Mouse (Mus musculus): ENCODE measurements around the gene Nubp2. TPM values are rescaled to one million over a fixed set of nuclear protein-coding genes. Genes with fewer than 3 reads are reported as not detected.
A peak's percentile ranks its signal among the peaks of the same experiment; 100 is the strongest.

The Nubp2 gene
- polyA plus RNA-seq, 1 experiment from 2014 or later = 71.3 TPM

DNA sequence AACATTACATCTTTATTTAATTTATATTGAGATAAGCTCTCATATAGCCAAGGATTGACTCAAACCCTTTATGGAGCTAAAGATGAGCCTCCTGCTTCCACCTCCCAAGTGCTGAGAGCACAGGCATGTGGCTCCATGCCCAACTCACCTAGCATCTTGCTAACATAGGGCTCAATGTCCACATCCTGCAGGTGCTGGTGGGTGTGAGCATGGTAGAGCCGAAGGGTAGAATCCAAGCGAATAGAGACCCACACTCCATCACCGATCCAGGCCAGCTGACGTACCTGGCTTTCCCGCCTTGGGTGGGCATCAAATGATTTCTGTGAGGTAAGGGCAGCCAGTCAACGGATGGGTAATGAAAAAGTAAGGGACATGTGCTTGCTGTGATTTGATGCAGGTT lies 13.9 kb upstream of the Nubp2 start:
- H3K27ac ChIP-seq = no peak overlapping the region
- H3K9ac ChIP-seq = no peak overlapping the region
- no peaks in the 10 kb centered on the region for H3K9me3 ChIP-seq
- WGBS = 96% methylated on average over 6 of the region's 6 CpGs
- no peak overlapping the region for H3K4me3 ChIP-seq
- ATAC-seq (ENCODE audit: low FRiP score) = no peak
- no peaks in the 10 kb centered on the region for H3K27me3 ChIP-seq
- H3K4me2 ChIP-seq = no peak overlapping the region
- peaks cover 32% of the 10 kb centered on the region for H3K4me1 ChIP-seq (replicated peaks)
- peaks cover 79% of the 10 kb centered on the region for H3K36me3 ChIP-seq

DNA sequence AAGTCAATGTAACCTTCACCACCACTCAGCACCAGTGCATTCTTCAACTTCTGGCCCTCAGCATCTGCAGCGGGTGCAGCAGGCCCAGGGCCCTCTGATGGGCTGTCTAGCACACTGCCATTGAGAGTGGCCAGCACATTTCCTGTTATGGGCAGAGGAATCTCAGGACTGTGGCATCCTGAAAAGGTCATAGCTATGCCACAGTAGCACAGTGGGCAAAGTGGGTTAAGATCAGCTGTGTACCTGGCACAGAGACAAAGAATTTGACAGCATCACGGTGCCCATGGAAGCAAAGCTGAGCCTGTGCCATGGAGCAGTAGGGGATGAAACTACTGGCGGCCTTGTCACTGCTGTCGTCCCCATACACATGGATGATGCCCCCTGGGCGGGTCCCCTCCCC lies 13.0 kb upstream of the Nubp2 start:
- WGBS = 86% methylated on average over 5 of the region's 5 CpGs
- no peak overlapping the region for H3K9ac ChIP-seq
- no peaks in the 10 kb centered on the region for H3K27me3 ChIP-seq
- peaks cover 70% of the 10 kb centered on the region for H3K36me3 ChIP-seq
- no peaks in the 10 kb centered on the region for H3K9me3 ChIP-seq
- H3K4me3 ChIP-seq = no peak overlapping the region
- peaks cover 35% of the 10 kb centered on the region for H3K4me1 ChIP-seq (replicated peaks)
- no peak overlapping the region for H3K27ac ChIP-seq
- H3K4me2 ChIP-seq = no peak overlapping the region
- ATAC-seq (ENCODE audit: low FRiP score) = no peak

DNA sequence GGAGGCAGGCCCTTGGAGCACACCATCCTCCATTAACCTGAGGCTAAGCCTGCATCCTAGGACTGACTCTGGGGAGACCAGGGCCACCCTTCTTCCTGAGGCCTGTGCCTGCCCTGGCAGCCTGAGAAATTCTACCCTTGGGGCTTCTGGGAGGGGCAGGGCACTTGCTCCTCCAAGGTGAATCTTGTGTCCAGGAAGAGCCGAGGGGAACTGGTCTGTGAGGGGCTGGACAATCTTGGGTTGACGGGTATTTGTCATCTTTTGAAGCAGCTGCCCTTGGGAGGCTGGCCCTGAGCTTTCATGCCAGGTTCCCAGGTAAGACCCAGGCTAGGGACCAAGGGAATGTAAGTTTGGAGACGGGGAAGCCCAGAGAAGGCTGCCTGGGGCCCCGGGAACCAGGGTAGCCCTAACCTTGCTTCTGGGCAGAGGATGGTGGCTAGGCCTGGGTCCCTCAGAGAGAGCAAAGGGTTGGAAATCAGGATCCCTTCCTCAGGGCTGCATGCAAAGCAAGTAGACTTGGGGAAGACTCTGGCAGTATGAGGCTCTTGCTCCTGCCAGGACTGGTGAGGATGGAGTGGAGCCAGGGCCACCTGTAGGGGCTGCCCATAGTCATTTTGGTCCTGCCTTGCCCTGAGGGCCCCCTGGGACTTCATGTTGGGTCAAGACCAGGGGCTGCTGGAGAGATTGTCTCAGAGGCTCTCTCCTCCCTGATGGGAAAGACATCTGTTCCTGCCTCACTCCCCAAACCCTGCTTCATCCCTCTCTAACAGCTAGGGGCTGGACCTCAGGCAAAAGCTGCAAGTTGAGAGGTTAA lies 12.1 kb upstream of the Nubp2 start:
- Histone ChIP-seq H3K27ac (no peak overlapping the region), H3K4me3 (peak overlapping the region; percentile 70; the same call in 1 of the 2 replicates), H3K4me2 (peak overlapping the region; percentile 100), H3K9me3 (no peaks in the 10 kb centered on the region), H3K4me1 (replicated peaks) (peaks cover 44% of the 10 kb centered on the region), H3K36me3 (peaks cover 68% of the 10 kb centered on the region), H3K27me3 (no peaks in the 10 kb centered on the region), H3K9ac (peak overlapping the region; percentile 96)
- WGBS = 91% methylated on average over 4 of the region's 4 CpGs
- no peak for ATAC-seq (ENCODE audit: low FRiP score)

DNA sequence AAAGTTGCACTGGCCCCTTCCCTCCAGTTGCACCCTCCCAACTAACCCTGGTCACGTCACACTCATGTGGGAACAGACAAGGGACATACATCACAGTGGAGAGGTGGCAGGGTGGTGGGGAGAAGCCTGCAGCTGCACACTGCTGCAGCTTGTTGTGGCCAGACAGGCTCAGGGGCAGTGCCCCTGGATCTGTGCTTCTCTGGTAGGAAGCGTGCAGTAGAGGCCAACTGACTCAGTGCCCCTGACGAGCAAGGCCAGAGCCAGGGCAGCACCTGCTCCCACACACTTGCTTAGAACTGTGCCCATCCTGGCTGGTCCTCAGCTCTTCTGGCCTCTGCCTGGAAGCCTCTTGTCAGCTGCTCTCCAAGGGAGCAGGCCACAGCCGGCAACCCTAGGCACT lies 11.5 kb upstream of the Nubp2 start:
- Histone ChIP-seq H3K4me3 (peak overlapping the region; percentile 70), H3K27me3 (no peaks in the 10 kb centered on the region), H3K36me3 (peaks cover 68% of the 10 kb centered on the region), H3K4me2 (peak overlapping the region; percentile 100), H3K4me1 (replicated peaks) (peaks cover 46% of the 10 kb centered on the region), H3K9ac (peak overlapping the region; percentile 96), H3K27ac (no peak overlapping the region), H3K9me3 (no peaks in the 10 kb centered on the region)
- no peak for ATAC-seq (ENCODE audit: low FRiP score)
- 68% methylated on average over 4 of the region's 4 CpGs for WGBS

DNA sequence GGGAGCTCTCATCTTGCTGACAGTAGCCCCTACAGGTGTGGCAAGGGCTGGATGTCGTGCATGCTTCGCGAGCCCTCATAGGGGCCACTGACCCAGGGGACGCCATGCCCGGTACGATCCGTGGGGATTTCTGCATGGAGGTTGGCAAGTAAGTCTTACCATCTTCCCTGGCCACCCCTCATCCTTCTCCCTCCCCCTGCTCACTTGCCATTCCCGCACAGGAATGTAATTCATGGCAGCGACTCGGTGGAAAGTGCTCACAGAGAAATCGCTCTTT lies 10.8 kb upstream of the Nubp2 start:
- no peak for ATAC-seq (ENCODE audit: low FRiP score)
- peak overlapping the region; percentile 96 for H3K9ac ChIP-seq
- 35% methylated on average over 11 of the region's 11 CpGs for WGBS
- no peaks in the 10 kb centered on the region for H3K9me3 ChIP-seq
- peaks cover 46% of the 10 kb centered on the region for H3K4me1 ChIP-seq (replicated peaks)
- H3K27me3 ChIP-seq = no peaks in the 10 kb centered on the region
- H3K4me3 ChIP-seq = peak overlapping the region; percentile 70
- peak overlapping the region; percentile 100 for H3K4me2 ChIP-seq
- H3K27ac ChIP-seq = peak overlapping the region; percentile 91
- peaks cover 68% of the 10 kb centered on the region for H3K36me3 ChIP-seq

DNA sequence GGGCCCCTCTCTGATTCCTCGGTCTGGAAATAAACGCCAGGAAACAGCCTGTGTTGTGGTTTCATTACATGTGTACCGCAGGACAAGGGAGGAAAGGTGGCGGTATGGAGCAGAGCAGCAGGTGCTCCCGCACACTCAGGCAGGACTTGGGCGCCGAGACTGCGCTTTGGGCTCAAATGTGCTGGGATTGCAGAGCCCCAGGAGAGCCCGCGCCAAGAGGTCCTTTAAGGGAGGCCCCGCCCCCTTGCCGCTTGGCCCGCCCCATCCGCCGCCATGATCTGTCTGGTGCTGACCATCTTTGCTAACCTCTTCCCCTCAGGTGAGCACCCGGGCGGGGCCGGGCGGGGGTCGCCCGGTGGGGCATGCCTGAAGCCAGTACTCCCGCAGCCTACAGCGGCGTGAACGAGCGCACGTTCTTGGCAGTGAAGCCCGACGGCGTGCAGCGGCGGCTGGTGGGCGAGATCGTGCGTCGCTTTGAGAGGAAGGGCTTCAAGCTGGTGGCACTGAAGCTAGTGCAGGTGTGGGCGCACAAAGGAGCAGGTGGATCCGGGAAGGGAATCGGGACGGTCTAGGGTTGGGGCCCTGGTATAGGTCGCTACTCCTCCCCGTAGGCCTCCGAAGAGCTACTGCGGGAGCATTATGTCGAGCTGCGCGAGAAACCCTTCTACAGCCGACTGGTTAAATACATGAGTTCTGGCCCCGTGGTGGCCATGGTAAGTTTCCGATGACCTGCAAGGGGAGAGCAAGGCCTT lies 10.3 kb upstream of the Nubp2 start, which contains the start of gene Nme3:
Nme3 (plus strand) TSS at position 260 of the 752 bp plus-strand sequence.
- H3K4me1 ChIP-seq (replicated peaks) = peaks cover 46% of the 10 kb centered on the region
- WGBS = 2% methylated on average over 50 of the region's 50 CpGs

DNA sequence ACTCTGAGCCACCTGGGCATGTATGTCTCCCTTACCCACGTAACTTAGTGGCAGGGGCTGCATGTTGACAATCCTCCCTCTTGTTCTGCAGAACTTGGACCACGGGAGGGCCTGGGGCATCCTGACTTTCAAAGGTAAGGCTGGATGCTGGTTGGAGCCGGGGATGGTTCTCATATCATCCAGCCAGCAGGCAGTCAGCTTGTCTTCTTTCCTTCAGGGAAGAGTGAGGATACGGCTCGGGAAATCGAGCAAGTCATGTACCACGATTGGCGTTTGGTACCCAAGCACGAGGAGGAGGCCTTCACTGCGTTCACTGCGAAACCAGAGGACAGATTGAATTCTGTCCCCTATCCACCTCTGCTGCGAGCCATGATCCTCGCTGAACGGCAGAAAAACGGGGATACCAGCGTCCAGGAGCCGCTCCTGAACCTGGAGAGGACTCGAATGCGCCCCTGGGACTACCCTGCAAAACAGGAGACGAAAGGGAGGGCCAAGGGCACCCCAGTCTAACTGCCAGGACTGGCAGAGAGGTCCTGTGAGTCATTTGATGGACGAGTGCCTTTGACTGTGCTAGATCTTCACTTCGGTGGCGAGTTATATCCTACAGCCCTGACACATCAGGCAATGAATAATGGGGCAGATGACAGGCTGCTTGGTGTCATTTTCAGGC lies 9.6 kb upstream of the Nubp2 start:
- ATAC-seq (ENCODE audit: low FRiP score) = peak; percentile 4; the same call in 1 of the 2 replicates
- H3K4me1 ChIP-seq (replicated peaks) = peaks cover 46% of the 10 kb centered on the region
- WGBS = 11% methylated on average over 23 of the region's 23 CpGs

More for the DNA sequence above, 10.3 kb upstream of the Nubp2 start, which contains the start of gene Nme3:
- H3K4me3 ChIP-seq = peak within 1 kb of the TSS; percentile 70
- no peaks in the 10 kb centered on the region for H3K27me3 ChIP-seq
- peak within 1 kb of the TSS; percentile 96 for H3K9ac ChIP-seq
- peak; percentile 65 for ATAC-seq (ENCODE audit: low FRiP score)
- H3K4me2 ChIP-seq = peak within 1 kb of the TSS; percentile 100
- no peaks in the 10 kb centered on the region for H3K9me3 ChIP-seq
- H3K36me3 ChIP-seq = peaks cover 68% of the 10 kb centered on the region
- H3K27ac ChIP-seq = peak within 1 kb of the TSS; percentile 91

DNA sequence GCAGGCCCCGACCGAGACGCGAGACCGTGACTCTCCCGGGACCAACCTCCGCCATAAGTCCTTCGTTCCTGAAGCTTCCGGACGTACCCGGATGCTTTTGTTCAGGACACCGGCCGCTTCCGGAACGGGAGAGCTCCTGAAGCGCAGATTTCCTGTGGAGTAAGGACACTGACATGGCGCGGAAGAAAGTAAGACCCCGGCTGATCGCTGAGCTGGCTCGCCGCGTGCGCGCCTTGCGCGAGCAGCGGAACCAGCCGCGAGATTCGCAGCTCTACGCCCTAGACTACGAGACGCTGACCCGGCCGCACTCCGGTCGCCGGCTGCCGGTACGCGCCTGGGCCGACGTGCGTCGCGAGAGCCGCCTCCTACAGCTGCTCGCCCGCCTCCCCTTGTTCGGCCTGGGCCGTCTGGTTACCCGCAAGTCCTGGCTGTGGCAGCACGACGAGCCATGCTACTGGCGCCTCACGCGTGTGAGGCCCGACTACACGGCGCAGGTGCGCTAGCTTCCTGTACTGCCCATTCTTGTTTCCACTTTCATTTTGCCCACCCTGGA lies 8.9 kb upstream of the Nubp2 start, which contains the start of the genes Eme2 and Mrps34:
Eme2 (minus strand) TSS at position 93 of the 553 bp plus-strand sequence.
Mrps34 (plus strand) TSS at position 122 of the 553 bp plus-strand sequence.
- peak within 1 kb of the TSS; percentile 100 for H3K4me2 ChIP-seq

More for the DNA sequence above, 9.6 kb upstream of the Nubp2 start:
- H3K36me3 ChIP-seq = peaks cover 68% of the 10 kb centered on the region
- H3K9me3 ChIP-seq = no peaks in the 10 kb centered on the region
- peak overlapping the region; percentile 70 for H3K4me3 ChIP-seq
- no peaks in the 10 kb centered on the region for H3K27me3 ChIP-seq
- H3K9ac ChIP-seq = peak overlapping the region; percentile 96
- H3K4me2 ChIP-seq = peak overlapping the region; percentile 100
- peak overlapping the region; percentile 91 for H3K27ac ChIP-seq

DNA sequence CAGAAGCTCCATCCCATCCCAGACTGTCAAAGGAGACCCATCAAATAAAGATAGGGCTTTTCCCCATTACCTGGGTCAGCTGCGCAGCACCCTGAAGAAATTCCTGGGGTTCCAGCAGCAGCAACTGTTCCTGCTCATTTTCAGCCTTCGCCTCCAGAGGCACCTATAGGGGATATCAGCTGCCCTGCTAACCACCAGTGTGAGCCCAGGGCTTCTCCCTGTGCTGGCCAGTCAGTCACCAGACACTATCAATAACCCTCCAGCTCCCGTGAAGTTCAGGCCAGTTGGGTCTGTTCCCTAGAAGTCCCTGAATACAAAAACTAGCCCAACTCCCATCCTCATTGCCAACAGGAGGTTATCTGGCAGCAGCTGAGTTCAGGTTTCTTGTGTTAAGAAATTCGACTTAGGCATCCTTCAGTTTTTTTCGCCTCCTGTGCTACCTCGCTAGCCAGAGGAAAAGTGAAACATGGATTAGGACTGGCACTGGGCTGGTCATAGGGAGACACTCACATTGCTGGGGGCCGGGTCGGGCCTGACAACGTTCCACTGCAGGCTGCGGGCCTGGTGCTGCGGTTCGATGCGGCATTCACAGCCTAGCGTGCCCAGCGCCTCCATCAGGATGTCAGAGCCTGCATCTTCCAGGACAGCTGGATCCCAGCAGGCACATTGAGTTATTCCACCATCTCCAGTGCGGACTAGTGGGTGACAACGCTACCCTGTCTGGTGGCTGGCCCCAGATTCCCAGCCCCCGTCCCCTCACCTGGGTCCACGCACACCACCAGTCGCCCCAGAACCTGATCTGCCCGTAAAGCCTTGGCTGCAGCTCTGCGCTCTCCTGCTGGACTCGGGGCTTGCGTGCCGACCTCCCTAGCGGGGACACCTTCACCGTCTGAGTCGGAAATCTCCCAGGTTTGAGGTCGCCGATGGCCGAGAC lies 8.2 kb upstream of the Nubp2 start:
- Histone ChIP-seq H3K9ac (peak overlapping the region; percentile 96), H3K36me3 (peaks cover 68% of the 10 kb centered on the region), H3K9me3 (no peaks in the 10 kb centered on the region), H3K27ac (peak overlapping the region; percentile 91), H3K27me3 (no peaks in the 10 kb centered on the region), H3K4me2 (peak overlapping the region; percentile 100), H3K4me3 (peak overlapping the region; percentile 70), H3K4me1 (replicated peaks) (peaks cover 49% of the 10 kb centered on the region)
- ATAC-seq (ENCODE audit: low FRiP score) = peak; percentile 38
- 12% methylated on average over 31 of the region's 31 CpGs for WGBS

More for the DNA sequence above, 8.9 kb upstream of the Nubp2 start, which contains the start of the genes Eme2 and Mrps34:
- H3K9ac ChIP-seq = peak within 1 kb of the TSS; percentile 96
- peaks cover 48% of the 10 kb centered on the region for H3K4me1 ChIP-seq (replicated peaks)
- WGBS = under 1% methylated on average over 62 of the region's 62 CpGs
- peaks cover 68% of the 10 kb centered on the region for H3K36me3 ChIP-seq
- H3K9me3 ChIP-seq = no peaks in the 10 kb centered on the region
- peak within 1 kb of the TSS; percentile 91 for H3K27ac ChIP-seq
- ATAC-seq (ENCODE audit: low FRiP score) = peak; percentile 63
- H3K27me3 ChIP-seq = no peaks in the 10 kb centered on the region
- H3K4me3 ChIP-seq = peak within 1 kb of the TSS; percentile 70

DNA sequence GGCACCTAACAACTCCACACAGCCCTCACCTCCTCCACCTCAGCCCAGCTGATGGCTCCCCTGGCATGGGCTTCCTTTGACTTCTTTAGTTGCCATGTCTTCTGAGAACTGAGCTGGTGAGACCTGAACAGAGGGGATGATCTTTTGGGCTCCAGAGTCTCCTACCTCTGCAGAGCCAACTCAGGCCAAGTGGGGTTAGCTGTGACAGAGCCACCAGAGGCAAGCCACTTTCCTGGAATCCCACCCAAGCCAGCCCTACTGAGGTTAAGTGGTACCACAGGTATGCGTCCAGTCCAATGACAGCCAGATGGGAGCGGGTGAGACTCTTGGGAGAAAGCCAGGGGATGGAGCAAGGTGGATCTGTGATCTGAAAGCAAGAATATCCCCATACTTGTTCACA lies 7.1 kb upstream of the Nubp2 start:
- Histone ChIP-seq H3K27me3 (no peaks in the 10 kb centered on the region), H3K9me3 (no peaks in the 10 kb centered on the region), H3K4me1 (replicated peaks) (peaks cover 52% of the 10 kb centered on the region), H3K4me3 (no peak overlapping the region), H3K36me3 (peaks cover 63% of the 10 kb centered on the region), H3K27ac (no peak overlapping the region), H3K4me2 (no peak overlapping the region), H3K9ac (0 out of 2 replicates have a peak overlapping the region, but pooled peaks have one; percentile 96)
- 91% methylated on average over 2 of the region's 2 CpGs for WGBS
- no peak for ATAC-seq (ENCODE audit: low FRiP score)

DNA sequence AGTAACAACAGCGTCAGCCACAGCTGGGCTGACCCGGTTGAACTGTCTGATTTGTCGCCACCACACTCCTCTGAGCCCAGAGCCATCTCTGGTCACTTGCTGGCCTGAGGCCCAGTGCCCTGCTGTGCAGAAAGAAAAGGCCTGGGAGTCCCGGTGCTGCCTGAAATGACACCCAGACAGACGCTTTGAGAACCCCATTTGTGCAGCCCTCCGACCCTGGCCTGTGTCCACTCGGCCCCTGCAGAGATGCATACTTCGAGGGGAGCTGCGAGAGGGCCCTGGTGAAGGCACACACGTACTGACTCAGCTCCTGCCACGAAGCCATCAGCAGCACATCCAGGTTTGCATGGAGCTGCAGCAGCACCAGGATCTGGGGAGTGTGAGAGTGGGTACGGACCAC lies 6.6 kb upstream of the Nubp2 start:
- H3K4me3 ChIP-seq = no peak overlapping the region
- peaks cover 52% of the 10 kb centered on the region for H3K4me1 ChIP-seq (replicated peaks)
- H3K27ac ChIP-seq = no peak overlapping the region
- no peak overlapping the region for H3K4me2 ChIP-seq
- no peaks in the 10 kb centered on the region for H3K27me3 ChIP-seq
- no peak overlapping the region for H3K9ac ChIP-seq
- WGBS = 92% methylated on average over 12 of the region's 12 CpGs
- no peak for ATAC-seq (ENCODE audit: low FRiP score)
- H3K36me3 ChIP-seq = peaks cover 58% of the 10 kb centered on the region
- no peaks in the 10 kb centered on the region for H3K9me3 ChIP-seq
